Mouse (Mus musculus) intestine, postnatal 0 days (tissue): ENCODE measurements around the gene Itgb8. TPM values are rescaled to one million over a fixed set of nuclear protein-coding genes. Genes with fewer than 3 reads are reported as not detected.

Source experiments
- ATAC-seq: fragments of 200-750 bp; cut with Nextera tagmentation; 2 replicates; pipeline ENCODE4 v1.8.0; 2017; ENCODE audit warnings: mild to moderate bottlenecking, moderate TSS enrichment, moderate library complexity
- H3K27ac ChIP-seq: fragments of 300-500 bp; sonication (generic); 2 replicates; pipeline ENCODE4 v1.5.1; 2014; ENCODE audit warnings: mild to moderate bottlenecking, low read depth, low read length, moderate library complexity
- H3K27me3 ChIP-seq: fragments of 300-500 bp; sonication (generic); replicated peaks from 2 replicates; pipeline ENCODE4 v1.6.1; 2014; ENCODE audit warnings: low read length, mixed read lengths; ENCODE audit not compliant: control insufficient read depth, insufficient read depth
- H3K36me3 ChIP-seq: fragments of 300-500 bp; sonication (generic); 2 replicates; pipeline ENCODE4 v1.6.1; 2014; ENCODE audit warnings: mild to moderate bottlenecking, moderate library complexity; ENCODE audit not compliant: control insufficient read depth, insufficient read depth
- H3K4me1 ChIP-seq: fragments of 300-500 bp; sonication (generic); replicated peaks from 2 replicates; pipeline ENCODE4 v1.6.1; 2014; ENCODE audit warnings: antibody characterized with exemption, low read length, mixed read lengths; ENCODE audit not compliant: control insufficient read depth, insufficient read depth
- H3K4me2 ChIP-seq: fragments of 300-500 bp; sonication (generic); replicated peaks from 2 replicates; pipeline ENCODE4 v1.6.1; 2014; ENCODE audit warnings: low read depth, mild to moderate bottlenecking, moderate library complexity
- H3K4me3 ChIP-seq: fragments of 300-500 bp; sonication (generic); 2 replicates; pipeline ENCODE4 v1.5.1; 2014; ENCODE audit warnings: low read depth, low read length
- H3K9ac ChIP-seq: fragments of 300-500 bp; sonication (generic); 2 replicates; pipeline ENCODE4 v1.6.1; 2014; ENCODE audit warnings: mild to moderate bottlenecking, low read depth, low read length
- H3K9me3 ChIP-seq: fragments of 300-500 bp; sonication (generic); 2 replicates; pipeline ENCODE4 v1.6.1; 2016; ENCODE audit warnings: mixed run types; ENCODE audit not compliant: control insufficient read depth
- CTCF ChIP-seq: sonication (generic); IDR thresholded peaks from 2 replicates; pipeline ENCODE4 v1.5.1; 2016; ENCODE audit warnings: low read depth, mild to moderate bottlenecking, control low read depth, antibody characterized with exemption, moderate library complexity
- WGBS: fragments of 180-500 bp; shearing (Covaris S2); extraction: QIAGEN DNeasy Blood & Tissue Kit; methylation state at CpG from one replicate; pipeline ENCODE4 v1.1.7; 2014; 5-methylcytosine and 5-hydroxymethylcytosine counted together
- polyA plus RNA-seq: library from polyadenylated mRNA; unstranded; fragments of >200 nt; fragmentation: Nextera tagmentation; extraction: Ambion mirVana; gene quantifications from 2 replicates; pipeline ENCODE4 v1.2.1, GENCODE M21; 2015

Itgb8 gene
- polyA plus RNA-seq, 1 experiment from 2014 or later = 1.1 TPM

GRCm38 (mm10) chr12:119211533-119211932 lies 27.1 kb downstream of the Itgb8 start:
- no peak for TF ChIP-seq CTCF
- Histone ChIP-seq H3K4me3 (no peak overlapping the region), H3K36me3 (no peaks in the 10 kb centered on the region), H3K4me1 (no peaks in the 10 kb centered on the region), H3K9ac (no peak overlapping the region), H3K27me3 (no peaks in the 10 kb centered on the region), H3K9me3 (no peaks in the 10 kb centered on the region), H3K27ac (no peak overlapping the region), H3K4me2 (no peak overlapping the region)
- no peak for ATAC-seq
- 46% methylated on average over 2 of the region's 2 CpGs for WGBS

- H3K36me3 ChIP-seq = no peaks in the 10 kb centered on the region
- no peaks in the 10 kb centered on the region for H3K9me3 ChIP-seq
- WGBS = 77% methylated on average over 2 of the region's 2 CpGs
- no peaks in the 10 kb centered on the region for H3K27me3 ChIP-seq
- no peak overlapping the region for H3K27ac ChIP-seq
- TF ChIP-seq CTCF = no peak
- no peak overlapping the region for H3K4me3 ChIP-seq
- ATAC-seq = no peak
- no peak overlapping the region for H3K4me2 ChIP-seq
- no peaks in the 10 kb centered on the region for H3K4me1 ChIP-seq
- no peak overlapping the region for H3K9ac ChIP-seq
These were observed 28.0 kb downstream of the Itgb8 start for GRCm38 (mm10) chr12:119210590-119210989.

GRCm38 (mm10) chr12:119210073-119210425 lies 28.6 kb downstream of the Itgb8 start:
- Histone ChIP-seq H3K4me2 (no peak overlapping the region), H3K27ac (no peak overlapping the region), H3K27me3 (no peaks in the 10 kb centered on the region), H3K9ac (no peak overlapping the region), H3K9me3 (no peaks in the 10 kb centered on the region), H3K4me3 (no peak overlapping the region), H3K4me1 (no peaks in the 10 kb centered on the region), H3K36me3 (no peaks in the 10 kb centered on the region)
- ATAC-seq = no peak
- WGBS = 87% methylated on average over 1 of the region's 1 CpGs
- no peak for TF ChIP-seq CTCF

- no peak overlapping the region for H3K9ac ChIP-seq
- H3K4me2 ChIP-seq = no peak overlapping the region
- no peaks in the 10 kb centered on the region for H3K36me3 ChIP-seq
- no peak for ATAC-seq
- 91% methylated on average over 2 of the region's 2 CpGs for WGBS
- TF ChIP-seq CTCF = no peak
- H3K4me3 ChIP-seq = no peak overlapping the region
- no peaks in the 10 kb centered on the region for H3K9me3 ChIP-seq
- H3K27me3 ChIP-seq = no peaks in the 10 kb centered on the region
- H3K27ac ChIP-seq = no peak overlapping the region
- H3K4me1 ChIP-seq = no peaks in the 10 kb centered on the region
These were observed 29.1 kb downstream of the Itgb8 start for GRCm38 (mm10) chr12:119209384-119210072.

- ATAC-seq = no peak
- H3K4me3 ChIP-seq = no peak overlapping the region
- H3K27ac ChIP-seq = no peak overlapping the region
- no peaks in the 10 kb centered on the region for H3K4me1 ChIP-seq
- no peak for TF ChIP-seq CTCF
- H3K9me3 ChIP-seq = no peaks in the 10 kb centered on the region
- H3K9ac ChIP-seq = no peak overlapping the region
- H3K27me3 ChIP-seq = no peaks in the 10 kb centered on the region
- H3K4me2 ChIP-seq = no peak overlapping the region
- 59% methylated on average over 1 of the region's 1 CpGs for WGBS
- H3K36me3 ChIP-seq = no peaks in the 10 kb centered on the region
These were observed 31.2 kb downstream of the Itgb8 start for GRCm38 (mm10) chr12:119207464-119207801.

- H3K9me3 ChIP-seq = no peaks in the 10 kb centered on the region
- H3K27me3 ChIP-seq = no peaks in the 10 kb centered on the region
- no peaks in the 10 kb centered on the region for H3K36me3 ChIP-seq
- TF ChIP-seq CTCF = no peak
- 74% methylated on average over 6 of the region's 6 CpGs for WGBS
- no peak overlapping the region for H3K4me3 ChIP-seq
- no peak overlapping the region for H3K27ac ChIP-seq
- H3K9ac ChIP-seq = no peak overlapping the region
- ATAC-seq = no peak
- no peak overlapping the region for H3K4me2 ChIP-seq
- H3K4me1 ChIP-seq = no peaks in the 10 kb centered on the region
These were observed 31.7 kb downstream of the Itgb8 start for GRCm38 (mm10) chr12:119206711-119207463.
